Mouse (Mus musculus) hematopoietic stem cell, adult 5-6 weeks (primary cell): Measurements from ENCODE around the gene Traf6. TPM values are rescaled to one million over a fixed set of nuclear protein-coding genes. Genes with fewer than 3 reads are reported as not detected.
"Not testable (repeated sequence)": the region's sequence is repeated elsewhere in the genome, so short reads cannot be mapped to it uniquely, and the experiment has no call there.

ENCODE experiments used
- ATAC-seq, 2 experiments: fragments of 125-278 bp in 1 of 2; replicated peaks in 1 of 2; 2 replicates each; pipeline ENCODE4 v1.8.0; 2016 to 2017; ENCODE audit warnings: inconsistent platforms in 2 of 2, mild to moderate bottlenecking in 2 of 2, moderate number of reproducible peaks in 2 of 2, low read depth in 1 of 2, moderate TSS enrichment in 1 of 2; ENCODE audit not compliant: low FRiP score in 2 of 2, poor library complexity in 2 of 2, severe bottlenecking in 2 of 2, insufficient read depth in 1 of 2, low TSS enrichment in 1 of 2
- total RNA-seq: library from RNA; stranded (forward); fragments of 172-1452, 232-1000 nt; gene quantifications from 2 replicates; pipeline ENCODE4 v1.2.3, GENCODE M21; 2017

Traf6 gene
- total RNA-seq, 1 experiment from 2014 or later = 21.7 TPM

GRCm38 (mm10) chr2:101733564-101733963, 55.3 kb downstream of the Traf6 start:
- no peak for ATAC-seq

DNA sequence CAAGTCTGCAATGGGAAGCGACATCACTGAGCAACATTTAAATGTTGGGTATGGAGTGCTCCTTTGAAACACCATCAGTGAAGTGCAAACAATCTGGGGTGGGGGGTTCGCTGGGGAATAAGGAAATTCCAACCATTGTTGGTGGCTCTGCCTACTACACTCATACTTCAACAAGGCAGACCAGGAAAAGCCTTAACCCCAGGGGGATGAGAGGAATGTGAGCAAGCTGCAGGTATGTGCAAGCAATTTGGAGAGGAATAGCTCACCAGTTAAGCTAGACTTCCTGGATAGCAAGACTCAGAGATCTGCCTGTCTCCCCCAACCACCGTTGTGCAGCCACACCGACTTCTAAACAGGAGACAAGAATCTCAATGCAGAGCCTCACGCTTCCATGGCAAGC, 61.7 kb downstream of the Traf6 start:
- no peak for ATAC-seq

DNA sequence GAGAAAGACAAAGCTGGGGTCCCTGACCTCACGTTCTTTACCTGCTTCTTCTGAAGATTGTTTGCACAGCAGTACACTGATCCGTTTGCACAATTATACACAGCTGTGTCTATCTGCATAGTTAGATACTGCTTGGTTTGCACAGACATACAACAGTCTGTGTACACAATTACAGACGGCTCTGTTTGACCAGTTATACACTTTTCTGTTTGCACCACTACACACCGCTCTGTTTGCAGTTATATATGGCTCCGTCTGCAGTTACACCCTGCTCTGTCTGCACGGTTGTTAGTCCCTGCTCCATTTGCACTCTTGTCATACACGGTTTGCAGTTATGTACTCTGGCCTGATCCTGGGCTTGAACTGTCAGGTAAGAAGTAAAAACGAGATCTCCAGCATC, 63.4 kb downstream of the Traf6 start:
- no peak for ATAC-seq

DNA sequence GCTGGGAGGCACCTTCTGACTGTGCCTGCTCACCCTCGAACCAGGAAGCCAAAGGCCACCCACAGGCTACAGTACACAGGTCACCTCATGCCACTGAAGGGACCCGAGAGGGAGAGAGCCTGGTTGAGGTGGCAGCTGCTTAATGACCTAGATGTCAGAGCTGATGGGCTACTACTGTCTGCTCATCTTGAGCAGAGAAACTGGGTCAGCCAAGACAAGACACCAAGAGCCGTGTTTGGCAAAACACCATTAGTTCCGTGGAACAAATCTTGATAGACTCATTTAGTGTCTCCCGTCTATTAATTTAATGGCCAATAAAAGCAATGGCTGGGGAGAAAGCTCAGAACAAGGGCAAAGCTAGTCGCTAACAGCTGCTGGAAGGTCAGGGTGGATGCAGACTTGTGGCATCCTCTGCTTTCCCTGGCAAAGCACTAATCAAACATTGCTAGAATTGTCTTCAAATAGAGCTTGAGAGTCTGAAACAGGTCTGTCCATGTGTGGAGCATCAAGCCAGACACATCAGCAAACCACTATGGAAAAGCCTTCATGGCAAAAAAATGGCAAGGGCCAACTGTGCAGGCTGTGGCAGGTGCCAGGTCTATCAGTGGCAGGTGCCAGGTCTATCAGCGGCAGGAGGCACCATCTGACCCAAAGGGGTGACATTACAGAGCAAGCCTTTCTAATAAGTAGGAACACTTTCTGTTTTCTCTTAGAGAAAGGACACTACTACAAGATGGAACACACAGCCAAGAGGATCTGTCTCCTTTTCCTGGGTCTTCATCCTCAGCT, 64.0 kb downstream of the Traf6 start:
- no peak for ATAC-seq

- not testable (repeated sequence) for ATAC-seq
These were observed 67.4 kb downstream of the Traf6 start for GRCm38 (mm10) chr2:101745656-101746055.

DNA sequence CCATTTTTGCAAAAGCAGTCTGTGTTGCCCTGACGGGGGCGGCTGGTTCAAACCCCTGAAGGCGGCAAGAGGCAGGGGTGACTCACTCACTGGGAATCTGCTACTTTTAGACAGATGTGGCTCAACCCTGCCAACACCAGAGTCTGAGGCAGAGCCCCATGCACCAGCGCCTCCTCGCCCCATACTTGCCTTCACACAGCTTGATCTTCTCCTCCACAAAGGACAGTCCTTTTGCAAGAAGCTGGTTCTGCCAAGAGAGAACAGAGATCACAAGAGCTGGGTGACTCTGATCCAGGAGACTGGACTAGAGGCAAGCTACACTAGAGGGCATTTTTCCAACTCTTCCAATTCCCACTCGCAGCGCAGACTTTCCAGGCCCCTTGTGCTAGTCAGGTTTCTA, 68.3 kb downstream of the Traf6 start:
- no peak for ATAC-seq

Other genes with a start within 250 kb of the Traf6 start
- gene Rag2, start 53.7 kb upstream of the Traf6 start, total RNA-seq = 3.2 and 5.1 TPM in 2 replicates
- gene Rag1, start 28.9 kb upstream of the Traf6 start, total RNA-seq = 1.1 and 3.1 TPM in 2 replicates
- 95.0 and 135 TPM in 2 replicates for gene B230118H07Rik, start 28.9 kb upstream of the Traf6 start, total RNA-seq
- 0.69 and 2.2 TPM in 2 replicates for gene Prr5l, start 204.6 kb downstream of the Traf6 start, total RNA-seq
- 22.1 and 29.5 TPM in 2 replicates for gene Commd9, start 207.8 kb downstream of the Traf6 start, total RNA-seq